Mouse (Mus musculus) hindbrain, embryonic 14.5 days (tissue): Measurements from ENCODE around the gene Npm1. TPM values are rescaled to one million over a fixed set of nuclear protein-coding genes. Genes with fewer than 3 reads are reported as not detected.
A peak's percentile ranks its signal among the peaks of the same experiment; 100 is the strongest.

Experiments used
- ATAC-seq: fragments of 200-750 bp; cut with Nextera tagmentation; 2 replicates; pipeline ENCODE4 v1.8.0; 2017; ENCODE audit warnings: moderate number of reproducible peaks, mild to moderate bottlenecking, moderate TSS enrichment, moderate library complexity; ENCODE audit not compliant: low FRiP score
- DNase-seq: peaks from one replicate; pipeline ENCODE4 v3.0.0-alpha.2; 2015; ENCODE audit warnings: low spot score
- H3K27ac ChIP-seq: fragments of 300-500 bp; sonication (generic); 2 replicates; pipeline ENCODE4 v1.5.1; 2014; ENCODE audit warnings: mild to moderate bottlenecking, moderate library complexity
- H3K27me3 ChIP-seq: fragments of 300-500 bp; sonication (generic); 2 replicates; pipeline ENCODE4 v1.6.1; 2014; ENCODE audit warnings: mild to moderate bottlenecking, low read length, mixed read lengths; ENCODE audit not compliant: control insufficient read depth, insufficient read depth
- H3K36me3 ChIP-seq: fragments of 300-500 bp; sonication (generic); replicated peaks from 2 replicates; pipeline ENCODE4 v1.6.1; 2014; ENCODE audit not compliant: control insufficient read depth, insufficient read depth
- H3K4me1 ChIP-seq: fragments of 300-500 bp; sonication (generic); replicated peaks from 2 replicates; pipeline ENCODE4 v1.6.1; 2014; ENCODE audit warnings: antibody characterized with exemption, low read length, mixed read lengths; ENCODE audit not compliant: control insufficient read depth, insufficient read depth
- H3K4me2 ChIP-seq: fragments of 300-500 bp; sonication (generic); replicated peaks from 2 replicates; pipeline ENCODE4 v1.6.1; 2014; ENCODE audit warnings: mild to moderate bottlenecking, moderate library complexity
- H3K4me3 ChIP-seq: fragments of 300-500 bp; sonication (generic); replicated peaks from 2 replicates; pipeline ENCODE4 v1.5.1; 2014; ENCODE audit warnings: mild to moderate bottlenecking, low read length
- H3K9ac ChIP-seq: fragments of 300-500 bp; sonication (generic); 2 replicates; pipeline ENCODE4 v1.6.1; 2014
- H3K9me3 ChIP-seq: fragments of 300-500 bp; sonication (generic); 2 replicates; pipeline ENCODE4 v1.6.1; 2016; ENCODE audit warnings: low read length; ENCODE audit not compliant: control insufficient read depth
- WGBS: fragments of 180-500 bp; shearing (Covaris S2); extraction: QIAGEN DNeasy Blood & Tissue Kit; methylation state at CpG from one replicate; pipeline ENCODE4 v1.1.7; 2014; 5-methylcytosine and 5-hydroxymethylcytosine counted together
- polyA plus RNA-seq: library from polyadenylated mRNA; unstranded; fragments of >200 nt; fragmentation: Nextera tagmentation; extraction: Ambion mirVana; gene quantifications from 2 replicates; pipeline ENCODE4 v1.2.1, GENCODE M21; 2014

The Npm1 gene
- polyA plus RNA-seq, 1 experiment from 2014 or later: 450 TPM

DNA sequence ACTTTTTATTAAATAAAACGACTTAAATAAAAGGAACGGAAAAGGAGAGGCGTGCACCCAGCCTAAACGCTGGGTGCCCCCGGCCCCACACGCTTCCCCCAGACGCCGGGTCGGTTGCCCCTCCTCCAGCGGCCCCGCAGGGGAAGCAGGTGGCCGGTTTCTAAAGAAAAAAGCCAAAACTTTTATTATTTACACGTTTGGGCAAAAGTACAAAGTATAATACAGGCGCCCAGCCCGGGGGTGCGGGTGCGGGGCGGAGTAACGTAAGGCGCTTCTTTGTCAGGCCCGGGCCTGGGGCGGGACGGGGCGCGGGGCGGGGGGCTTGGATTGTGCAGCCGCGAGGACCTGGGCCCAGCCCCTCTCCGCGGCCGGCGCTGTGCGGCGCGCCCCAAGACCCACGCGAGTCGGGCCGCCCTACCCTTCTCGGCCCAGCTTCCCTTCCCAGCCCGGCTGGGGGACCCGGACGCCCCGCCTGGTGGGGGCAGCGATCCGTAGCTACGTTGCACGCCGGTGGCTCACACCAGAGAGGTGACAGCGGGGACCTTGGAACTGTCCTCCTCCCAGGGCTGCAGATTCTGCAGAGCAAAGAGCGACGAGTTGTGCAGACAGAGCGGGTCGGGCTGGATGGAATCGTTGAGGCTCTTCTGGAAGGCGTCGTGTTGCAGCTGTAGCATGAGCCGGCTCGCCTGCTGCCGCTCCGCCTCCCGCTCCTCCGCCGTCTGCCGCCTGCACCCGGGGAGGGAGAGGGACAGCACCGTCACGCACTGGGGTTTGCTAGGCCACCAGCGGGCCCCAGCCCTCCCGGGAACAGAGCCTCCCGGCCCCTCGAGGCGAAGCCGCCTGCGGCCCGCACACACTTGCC, 38.0 kb upstream of the Npm1 start:
- peak overlapping the region; percentile 56 for H3K9ac ChIP-seq
- DNase-seq: no peak
- peaks cover 83% of the 10 kb centered on the region for H3K27me3 ChIP-seq
- H3K36me3 ChIP-seq: no peaks in the 10 kb centered on the region
- H3K27ac ChIP-seq: peak overlapping the region; percentile 81
- H3K4me1 ChIP-seq: 0 out of 2 replicates have a peak, but pooled peaks cover 3% of the 10 kb centered on the region
- H3K9me3 ChIP-seq: peaks cover 12% of the 10 kb centered on the region; the same call in 1 of the 2 replicates
- H3K4me2 ChIP-seq: peak overlapping the region; percentile 45
- 0 out of 2 replicates have a peak, but pooled peaks have one; percentile 5 for ATAC-seq
- under 1% methylated on average over 66 of the region's 76 CpGs for WGBS
- peak overlapping the region; percentile 39 for H3K4me3 ChIP-seq

DNA sequence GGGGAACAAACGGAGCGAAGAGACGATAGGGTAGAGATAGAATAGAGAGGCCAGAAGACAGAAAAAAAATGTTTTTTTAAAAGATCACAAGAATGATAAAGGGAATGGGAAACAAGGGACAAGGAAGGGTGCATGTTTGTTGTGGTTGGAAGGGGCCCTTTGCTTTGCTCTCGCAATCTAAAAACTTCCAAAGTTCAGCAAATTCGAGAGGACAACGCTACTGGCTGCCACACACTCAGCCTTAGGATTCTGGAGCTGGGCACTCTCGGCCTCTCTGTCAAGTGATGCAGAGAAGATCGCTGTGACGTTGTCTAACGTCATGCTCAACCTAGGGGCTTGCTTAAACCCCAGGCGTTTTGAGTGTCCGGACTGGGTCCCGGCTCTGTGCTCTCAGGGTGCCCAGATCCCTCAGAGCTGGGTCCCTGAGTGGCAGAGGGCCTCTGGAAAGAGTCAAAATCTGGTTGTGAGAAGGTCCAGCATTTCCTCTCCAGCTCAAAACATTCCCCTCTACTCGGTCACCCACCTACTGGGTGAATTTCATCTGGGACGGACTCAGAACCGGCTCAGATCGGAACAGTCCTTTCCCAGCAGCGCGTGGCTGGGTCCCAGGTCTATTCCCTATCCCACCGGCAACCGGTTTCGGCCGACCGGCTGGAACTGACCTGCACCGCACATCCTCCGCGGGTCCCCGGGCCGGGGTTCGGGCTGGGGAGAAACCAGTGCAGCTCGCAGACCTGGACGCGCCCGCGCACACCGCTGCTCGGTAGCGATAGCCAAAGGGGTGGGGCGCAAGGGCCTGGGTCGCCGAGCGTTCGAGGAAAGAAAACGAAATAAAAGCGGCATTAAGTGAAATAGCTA, 37.1 kb upstream of the Npm1 start:
- Histone ChIP-seq H3K4me2 (peak overlapping the region; percentile 45), H3K4me3 (peak overlapping the region; percentile 39), H3K4me1 (0 out of 2 replicates have a peak, but pooled peaks cover 3% of the 10 kb centered on the region), H3K9ac (peak overlapping the region; percentile 56), H3K27ac (peak overlapping the region; percentile 81), H3K9me3 (peaks cover 12% of the 10 kb centered on the region; the same call in 1 of the 2 replicates), H3K36me3 (no peaks in the 10 kb centered on the region), H3K27me3 (peaks cover 83% of the 10 kb centered on the region)
- under 1% methylated on average over 45 of the region's 45 CpGs for WGBS
- ATAC-seq: no peak
- no peak for DNase-seq

DNA sequence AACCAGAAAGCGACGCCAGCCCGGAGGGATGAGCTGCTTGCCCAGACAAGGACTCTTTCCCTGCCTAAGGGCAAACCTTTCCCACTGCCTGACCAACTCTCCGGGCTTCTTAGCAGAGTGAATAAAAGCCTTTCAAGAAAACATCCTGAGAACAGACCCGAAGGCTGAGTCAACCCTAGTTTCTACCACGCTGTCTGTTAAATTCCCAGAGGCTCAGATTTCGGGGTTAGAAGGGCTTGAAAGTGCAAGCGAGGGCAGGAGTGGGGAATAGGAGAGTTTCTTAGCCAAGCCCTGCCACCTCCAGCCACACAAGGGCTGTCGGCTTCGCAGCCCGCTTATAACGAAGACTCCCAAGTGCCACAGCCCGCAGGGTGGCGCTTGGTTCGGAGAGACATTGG, 36.1 kb upstream of the Npm1 start:
- DNase-seq (no peak), ATAC-seq (no peak)
- H3K4me1 ChIP-seq: 0 out of 2 replicates have a peak, but pooled peaks cover 3% of the 10 kb centered on the region
- peak overlapping the region; percentile 39 for H3K4me3 ChIP-seq
- no peaks in the 10 kb centered on the region for H3K36me3 ChIP-seq
- peaks cover 12% of the 10 kb centered on the region; the same call in 1 of the 2 replicates for H3K9me3 ChIP-seq
- peak overlapping the region; percentile 45 for H3K4me2 ChIP-seq
- H3K27me3 ChIP-seq: peaks cover 82% of the 10 kb centered on the region
- H3K9ac ChIP-seq: peak overlapping the region; percentile 56
- 4% methylated on average over 15 of the region's 15 CpGs for WGBS
- H3K27ac ChIP-seq: peak overlapping the region; percentile 81

DNA sequence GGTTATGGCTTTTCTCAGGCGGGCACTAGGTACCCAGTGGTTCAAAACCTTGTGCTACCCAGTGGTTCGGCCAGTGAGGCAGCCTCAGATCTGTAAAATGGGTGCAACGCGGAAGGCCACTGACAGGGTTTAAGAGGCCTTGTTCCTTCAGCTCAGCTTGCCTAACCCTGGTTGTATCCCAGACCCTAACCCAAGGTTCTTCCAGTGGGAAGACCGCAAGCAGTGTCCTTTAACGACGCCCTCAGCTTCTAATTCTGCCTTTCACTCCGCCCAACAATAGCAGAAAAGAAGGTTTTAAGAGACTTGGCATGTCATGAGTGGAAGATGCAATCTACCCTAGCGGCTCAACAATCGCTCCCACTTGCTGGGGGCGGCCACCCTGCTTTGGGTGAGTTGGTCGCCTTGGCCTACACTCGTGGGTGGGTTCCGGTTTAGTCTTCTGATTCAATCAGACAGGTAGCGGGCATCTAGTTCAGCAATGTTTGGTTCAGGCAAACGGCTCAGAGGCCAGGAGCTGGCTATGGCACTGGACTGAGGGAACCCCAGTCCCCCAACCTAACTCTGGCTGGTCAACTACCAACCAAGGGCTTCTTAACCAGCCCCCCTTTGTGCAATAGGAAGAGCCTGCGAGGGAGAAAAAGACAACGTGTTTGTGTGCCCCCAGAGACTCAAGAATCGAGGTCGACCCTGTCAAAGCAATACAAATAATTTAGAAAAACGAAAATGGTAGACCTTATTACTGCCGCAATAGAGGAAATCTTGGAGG, 35.5 kb upstream of the Npm1 start:
- peak overlapping the region; percentile 56 for H3K9ac ChIP-seq
- no peaks in the 10 kb centered on the region; the same call in none of the 2 replicates for H3K4me1 ChIP-seq

DNA sequence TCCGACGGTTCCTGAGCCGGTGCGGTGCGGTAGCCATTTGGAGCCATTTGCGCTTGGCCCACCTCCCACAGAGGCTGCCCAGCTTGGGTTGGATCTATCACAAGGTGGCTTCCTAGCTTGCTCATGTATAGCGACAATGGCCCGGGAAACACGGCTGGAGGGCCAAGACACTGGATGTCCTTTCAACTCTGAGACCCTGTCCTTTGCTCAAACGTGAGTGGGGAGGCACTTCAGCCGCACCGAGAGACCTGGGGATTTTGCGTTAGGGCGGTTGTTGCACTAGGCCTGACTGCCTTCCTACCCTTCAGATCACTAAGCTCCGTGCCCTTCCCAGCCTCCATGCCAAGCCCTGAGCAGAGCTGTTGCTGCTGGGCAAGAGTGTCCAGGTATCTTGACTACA, 34.7 kb upstream of the Npm1 start:
- Histone ChIP-seq H3K4me3 (peak overlapping the region; percentile 0; the same call in 1 of the 2 replicates), H3K9ac (peak overlapping the region; percentile 56; the same call in 1 of the 2 replicates), H3K36me3 (no peaks in the 10 kb centered on the region), H3K27ac (peak overlapping the region; percentile 81; the same call in 1 of the 2 replicates), H3K9me3 (peaks cover 12% of the 10 kb centered on the region; the same call in 1 of the 2 replicates), H3K4me2 (peak overlapping the region; percentile 45), H3K4me1 (no peaks in the 10 kb centered on the region; the same call in none of the 2 replicates), H3K27me3 (peaks cover 91% of the 10 kb centered on the region)
- 21% methylated on average over 15 of the region's 15 CpGs for WGBS
- no peak for DNase-seq
- no peak for ATAC-seq

More for the DNA sequence above, 35.5 kb upstream of the Npm1 start:
- peak overlapping the region; percentile 45 for H3K4me2 ChIP-seq
- H3K27me3 ChIP-seq: peaks cover 88% of the 10 kb centered on the region
- ATAC-seq: no peak
- no peaks in the 10 kb centered on the region for H3K36me3 ChIP-seq
- H3K9me3 ChIP-seq: peaks cover 12% of the 10 kb centered on the region; the same call in 1 of the 2 replicates
- 22% methylated on average over 22 of the region's 22 CpGs for WGBS
- DNase-seq: no peak
- peak overlapping the region; percentile 81 for H3K27ac ChIP-seq
- peak overlapping the region; percentile 39 for H3K4me3 ChIP-seq

DNA sequence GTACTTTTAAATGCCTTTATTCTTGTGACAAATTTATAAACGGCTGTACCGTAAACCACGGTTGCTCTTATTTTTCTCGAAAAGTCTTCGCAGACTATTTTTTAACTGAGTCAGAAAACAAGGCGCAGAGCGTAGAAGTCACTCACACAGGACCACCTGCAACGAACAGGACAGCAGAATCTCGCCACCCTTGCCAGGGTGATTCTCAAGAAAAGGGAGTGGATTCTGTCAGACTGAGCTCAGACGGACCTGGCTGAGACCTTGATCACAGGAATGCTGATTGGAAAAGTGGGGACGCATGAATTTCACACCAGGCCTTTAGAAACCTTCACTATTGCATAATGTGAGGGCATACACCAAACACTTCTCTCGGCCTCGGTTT, 34.1 kb upstream of the Npm1 start:
- ATAC-seq: no peak
- DNase-seq: no peak
- Histone ChIP-seq H3K27me3 (peaks cover 91% of the 10 kb centered on the region), H3K27ac (no peak overlapping the region), H3K4me1 (no peaks in the 10 kb centered on the region; the same call in none of the 2 replicates), H3K4me2 (peak overlapping the region; percentile 45), H3K9ac (peak overlapping the region; percentile 9; the same call in 1 of the 2 replicates), H3K4me3 (0 out of 2 replicates have a peak overlapping the region, but pooled peaks have one; percentile 0), H3K36me3 (no peaks in the 10 kb centered on the region), H3K9me3 (peaks cover 7% of the 10 kb centered on the region; the same call in 1 of the 2 replicates)
- 25% methylated on average over 13 of the region's 13 CpGs for WGBS

DNA sequence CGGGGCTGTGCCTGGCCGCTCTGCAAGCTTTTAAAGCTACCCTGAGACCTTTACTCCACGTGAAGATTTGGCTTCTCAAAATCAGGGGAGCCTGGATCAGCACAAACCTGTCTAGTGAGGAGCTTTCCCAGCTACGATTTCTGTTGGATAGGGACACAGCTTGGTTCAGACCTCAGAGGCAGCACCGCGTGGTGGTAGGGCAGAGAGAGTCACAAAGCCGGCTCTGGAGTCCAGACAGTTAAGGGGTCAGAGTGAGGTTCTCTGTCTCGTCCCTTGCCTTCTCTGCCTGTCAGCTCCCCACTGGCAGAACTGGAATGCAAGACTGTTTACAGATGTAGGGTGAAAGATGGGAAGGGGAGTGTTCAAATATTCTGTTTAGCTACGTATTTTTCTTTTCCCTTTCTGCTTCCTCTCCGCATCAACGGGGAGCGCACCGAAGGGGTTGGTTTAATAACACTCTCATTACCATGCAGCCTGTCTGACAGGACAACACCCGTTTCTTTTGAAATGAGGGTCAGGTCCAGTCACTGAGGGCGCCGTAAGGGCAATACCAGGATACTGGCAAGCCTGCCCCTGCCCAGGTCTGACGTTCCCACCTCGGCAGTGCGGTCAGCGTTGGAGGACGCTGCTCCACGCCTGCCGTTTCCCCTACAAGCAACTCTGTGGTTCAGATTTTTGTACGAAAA, 33.6 kb upstream of the Npm1 start:
- DNase-seq (no peak), ATAC-seq (no peak)
- Histone ChIP-seq H3K36me3 (no peaks in the 10 kb centered on the region), H3K4me2 (peak overlapping the region; percentile 45), H3K4me3 (no peak overlapping the region), H3K4me1 (no peaks in the 10 kb centered on the region; the same call in none of the 2 replicates), H3K9ac (peak overlapping the region; percentile 9; the same call in 1 of the 2 replicates), H3K27me3 (peaks cover 91% of the 10 kb centered on the region), H3K27ac (no peak overlapping the region), H3K9me3 (peaks cover 7% of the 10 kb centered on the region; the same call in 1 of the 2 replicates)
- 6% methylated on average over 24 of the region's 24 CpGs for WGBS
